Mouse (Mus musculus): ENCODE measurements around the gene Hus1.

DNA sequence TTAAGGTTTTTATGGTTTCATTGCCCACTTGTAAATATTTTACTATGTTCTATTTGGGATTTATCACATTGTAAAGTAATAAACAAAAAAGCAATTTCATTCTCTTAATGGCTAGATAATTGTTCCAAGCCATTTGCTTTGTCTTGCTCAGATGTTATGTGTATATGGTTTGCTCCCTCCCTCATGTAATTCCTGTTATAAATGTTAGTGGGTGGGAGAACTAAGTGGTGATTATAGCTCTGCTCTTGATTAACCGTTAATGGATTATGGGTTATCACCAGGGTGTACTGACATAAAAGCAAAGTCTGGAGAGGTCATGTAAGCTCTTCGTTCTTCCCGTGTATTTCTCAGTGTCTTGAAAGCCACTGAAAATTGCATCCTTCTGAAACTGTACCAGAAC lies 3.7 kb upstream of the Hus1 start:
- TF ChIP-seq CTCF (IDR thresholded peaks at IDR 0.05; ENCODE audit: extremely low read depth, insufficient read length, insufficient replicate concordance, low read depth, low read length) (no peak), POLR2A (IDR thresholded peaks at IDR 0.05; ENCODE audit: low read depth, low read length) (no peak)
